Mouse (Mus musculus) embryonic facial prominence, embryonic 13.5 days (tissue): ENCODE data around the gene Hsp90aa1. TPM values are rescaled to one million over a fixed set of nuclear protein-coding genes. Genes with fewer than 3 reads are reported as not detected.
"Not testable (repeated sequence)": the region's sequence is repeated elsewhere in the genome, so short reads cannot be mapped to it uniquely, and the experiment has no call there.

ENCODE experiments used
- ATAC-seq: fragments of 200-750 bp; cut with Nextera tagmentation; 2 replicates; pipeline ENCODE4 v1.8.0; 2017; ENCODE audit warnings: low read depth; ENCODE audit not compliant: insufficient number of reproducible peaks, insufficient read depth, low FRiP score, low TSS enrichment
- H3K27ac ChIP-seq: fragments of 300-500 bp; sonication (generic); 2 replicates; pipeline ENCODE4 v1.5.1; 2015; ENCODE audit warnings: moderate library complexity, mild to moderate bottlenecking, inconsistent platforms
- H3K27me3 ChIP-seq: fragments of 300-500 bp; sonication (generic); 2 replicates; pipeline ENCODE4 v1.6.1; 2015; ENCODE audit warnings: mild to moderate bottlenecking, inconsistent platforms
- H3K36me3 ChIP-seq: fragments of 300-500 bp; sonication (generic); 2 replicates; pipeline ENCODE4 v1.6.1; 2015; ENCODE audit warnings: mild to moderate bottlenecking, inconsistent platforms
- H3K4me1 ChIP-seq: fragments of 300-500 bp; sonication (generic); 2 replicates; pipeline ENCODE4 v1.6.1; 2015; ENCODE audit warnings: inconsistent platforms
- H3K4me2 ChIP-seq: fragments of 300-500 bp; sonication (generic); 2 replicates; pipeline ENCODE4 v1.6.1; 2015; ENCODE audit warnings: moderate library complexity, mild to moderate bottlenecking, inconsistent platforms
- H3K4me3 ChIP-seq: fragments of 300-500 bp; sonication (generic); 2 replicates; pipeline ENCODE4 v1.5.1; 2015; ENCODE audit warnings: mild to moderate bottlenecking, inconsistent platforms
- H3K9ac ChIP-seq: fragments of 300-500 bp; sonication (generic); 2 replicates; pipeline ENCODE4 v1.6.1; 2015; ENCODE audit warnings: mild to moderate bottlenecking, inconsistent platforms
- H3K9me3 ChIP-seq: fragments of 300-500 bp; sonication (generic); 2 replicates; pipeline ENCODE4 v1.6.1; 2016; ENCODE audit warnings: inconsistent platforms
- WGBS: fragments of 180-500 bp; shearing (Covaris S2); methylation state at CpG from one replicate; pipeline ENCODE4 v1.1.7; 2015; ENCODE audit warnings: mixed read lengths; 5-methylcytosine and 5-hydroxymethylcytosine counted together
- polyA plus RNA-seq: library from polyadenylated mRNA; unstranded; fragments of >200 nt; fragmentation: Nextera tagmentation; extraction: Ambion mirVana; gene quantifications from 2 replicates; pipeline ENCODE4 v1.2.1, GENCODE M21; 2015

The Hsp90aa1 gene
- polyA plus RNA-seq: 827 and 849 TPM in 2 replicates

DNA sequence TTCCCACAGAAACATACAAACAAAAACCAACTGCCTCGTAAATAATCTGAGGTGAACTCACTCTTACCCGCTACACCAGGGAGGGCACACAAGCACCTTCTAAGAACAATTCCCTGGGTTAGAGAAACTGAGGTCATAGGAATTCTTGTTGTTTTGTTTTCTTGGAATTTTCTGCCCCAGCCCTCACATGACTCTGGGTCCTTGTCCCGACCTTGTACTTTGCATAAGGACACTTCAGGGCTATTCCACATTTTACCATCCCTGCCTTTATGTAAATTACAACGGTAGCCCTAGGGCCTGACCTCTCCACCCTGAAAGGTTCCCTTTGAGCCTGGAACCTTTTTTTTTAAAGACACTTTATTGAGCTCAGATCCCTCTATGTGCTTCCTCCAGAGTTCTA lies at the start of gene Hsp90aa1:
Gene Hsp90aa1, minus strand, starts transcription at position 173 of the 400 bp plus-strand sequence.
- Histone ChIP-seq H3K27ac (no peak within 1 kb of the TSS), H3K9me3 (no peaks in the 10 kb centered on the region), H3K9ac (0 out of 2 replicates have a peak within 1 kb of the TSS, but pooled peaks have one; percentile 21), H3K27me3 (no peaks in the 10 kb centered on the region), H3K4me3 (0 out of 2 replicates have a peak within 1 kb of the TSS, but pooled peaks have one; percentile 9), H3K36me3 (no peaks in the 10 kb centered on the region), H3K4me1 (peaks cover 27% of the 10 kb centered on the region), H3K4me2 (no peak within 1 kb of the TSS)
- no peak for ATAC-seq
- 49% methylated on average over 4 of the region's 4 CpGs for WGBS

GRCm38 (mm10) chr12:110750770-110751439 lies 48.4 kb upstream of the Hsp90aa1 start:
- Histone ChIP-seq H3K4me3 (no peak overlapping the region), H3K4me1 (no peaks in the 10 kb centered on the region), H3K27me3 (no peaks in the 10 kb centered on the region), H3K27ac (no peak overlapping the region), H3K4me2 (no peak overlapping the region), H3K36me3 (peaks cover 19% of the 10 kb centered on the region), H3K9me3 (no peaks in the 10 kb centered on the region), H3K9ac (no peak overlapping the region)
- WGBS: 73% methylated on average over 10 of the region's 10 CpGs
- ATAC-seq: no peak

- H3K27me3 ChIP-seq: peaks cover 8% of the 10 kb centered on the region; the same call in 1 of the 2 replicates
- H3K4me2 ChIP-seq: peak overlapping the region; percentile 89
- under 1% methylated on average over 72 of the region's 72 CpGs for WGBS
- H3K36me3 ChIP-seq: no peaks in the 10 kb centered on the region
- peak; percentile 56 for ATAC-seq
- peak overlapping the region; percentile 96 for H3K9ac ChIP-seq
- H3K9me3 ChIP-seq: no peaks in the 10 kb centered on the region
- peak overlapping the region; percentile 94 for H3K4me3 ChIP-seq
- H3K4me1 ChIP-seq: peaks cover 19% of the 10 kb centered on the region
- H3K27ac ChIP-seq: peak overlapping the region; percentile 90
Measured at GRCm38 (mm10) chr12:110738158-110738921, 35.8 kb upstream of the Hsp90aa1 start.

DNA sequence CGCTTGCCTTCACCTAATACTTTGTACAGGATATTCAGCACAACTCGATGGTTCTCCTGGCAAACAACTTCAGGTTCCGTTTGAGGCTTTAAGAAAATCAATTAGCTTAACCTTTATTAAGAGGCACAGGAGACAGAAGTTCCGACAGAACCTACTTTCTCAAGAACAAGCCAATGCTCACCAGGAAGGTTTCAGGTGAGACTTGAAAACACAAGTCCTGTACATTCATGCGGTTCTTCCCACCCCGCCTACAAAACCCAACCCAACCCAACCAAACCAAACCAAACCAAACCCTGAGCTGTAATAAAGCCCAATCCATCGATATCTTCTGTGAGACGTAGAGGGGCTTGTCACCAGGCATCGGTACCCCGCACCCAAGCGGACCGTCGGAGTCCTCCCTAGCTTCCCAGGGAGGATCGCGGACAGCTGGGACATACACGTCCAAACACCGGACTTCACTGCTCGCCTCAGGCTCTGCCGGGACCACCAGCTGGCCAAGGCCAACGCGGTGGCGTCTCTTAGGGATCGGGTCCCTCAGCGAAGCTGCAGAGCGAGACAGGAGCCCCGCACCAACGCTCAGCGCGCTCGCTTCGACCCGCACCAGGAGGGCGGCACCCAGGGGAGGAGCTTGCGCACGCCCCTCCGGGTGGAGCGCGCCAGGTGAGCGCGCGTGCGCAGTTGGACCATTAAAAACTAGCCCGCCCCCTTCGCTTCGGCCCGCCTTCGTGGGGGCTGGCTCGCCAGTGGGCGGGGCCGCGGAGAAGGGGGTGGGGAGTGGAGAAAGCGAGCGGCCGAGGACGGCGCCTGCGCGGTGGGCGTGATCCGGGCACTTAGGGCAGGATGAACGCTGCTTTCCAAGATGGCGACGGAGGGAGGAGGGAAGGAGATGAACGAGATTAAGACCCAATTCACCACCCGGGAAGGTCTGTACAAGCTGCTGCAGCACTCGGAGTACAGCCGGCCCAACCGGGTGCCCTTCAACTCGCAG lies 34.9 kb upstream of the Hsp90aa1 start, which contains the start of gene Wdr20:
Gene Wdr20, plus strand, starts transcription at position 775 of the 988 bp plus-strand sequence.
- Histone ChIP-seq H3K9ac (peak within 1 kb of the TSS; percentile 96), H3K4me2 (peak within 1 kb of the TSS; percentile 89), H3K9me3 (no peaks in the 10 kb centered on the region), H3K27ac (peak within 1 kb of the TSS; percentile 90), H3K36me3 (no peaks in the 10 kb centered on the region), H3K27me3 (peaks cover 8% of the 10 kb centered on the region; the same call in 1 of the 2 replicates), H3K4me3 (peak within 1 kb of the TSS; percentile 94), H3K4me1 (peaks cover 19% of the 10 kb centered on the region)
- WGBS: under 1% methylated on average over 69 of the region's 69 CpGs
- ATAC-seq: peak; percentile 91

DNA sequence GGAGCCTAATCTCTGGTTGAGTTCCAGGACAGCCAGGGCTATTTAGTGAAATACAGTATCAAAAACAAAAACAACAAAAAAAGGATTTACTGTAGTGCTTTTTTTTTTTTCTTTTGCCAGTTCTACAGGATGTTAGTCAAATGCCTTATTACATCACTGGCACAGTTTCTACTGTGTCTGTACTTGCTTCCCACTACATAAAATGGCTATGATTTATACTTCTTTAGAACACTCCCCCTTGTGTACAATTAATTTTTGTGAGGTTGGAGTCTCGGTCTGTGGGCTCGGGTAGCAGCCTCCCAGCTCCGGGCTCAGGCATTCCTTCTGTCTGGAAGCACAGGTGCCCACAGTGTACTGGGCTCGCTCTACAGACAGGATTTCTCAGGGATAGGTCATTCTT lies 34.1 kb upstream of the Hsp90aa1 start:
- WGBS: 9% methylated on average over 4 of the region's 4 CpGs
- no peak overlapping the region for H3K27ac ChIP-seq
- H3K4me2 ChIP-seq: peak overlapping the region; percentile 89
- peaks cover 8% of the 10 kb centered on the region; the same call in 1 of the 2 replicates for H3K27me3 ChIP-seq
- no peak overlapping the region for H3K9ac ChIP-seq
- no peaks in the 10 kb centered on the region for H3K36me3 ChIP-seq
- H3K9me3 ChIP-seq: no peaks in the 10 kb centered on the region
- peak overlapping the region; percentile 94 for H3K4me3 ChIP-seq
- H3K4me1 ChIP-seq: peaks cover 19% of the 10 kb centered on the region
- no peak for ATAC-seq

GRCm38 (mm10) chr12:110733254-110733653 lies 30.7 kb upstream of the Hsp90aa1 start:
- WGBS: 90% methylated on average over 3 of the region's 3 CpGs
- H3K4me1 ChIP-seq: not testable (repeated sequence)

DNA sequence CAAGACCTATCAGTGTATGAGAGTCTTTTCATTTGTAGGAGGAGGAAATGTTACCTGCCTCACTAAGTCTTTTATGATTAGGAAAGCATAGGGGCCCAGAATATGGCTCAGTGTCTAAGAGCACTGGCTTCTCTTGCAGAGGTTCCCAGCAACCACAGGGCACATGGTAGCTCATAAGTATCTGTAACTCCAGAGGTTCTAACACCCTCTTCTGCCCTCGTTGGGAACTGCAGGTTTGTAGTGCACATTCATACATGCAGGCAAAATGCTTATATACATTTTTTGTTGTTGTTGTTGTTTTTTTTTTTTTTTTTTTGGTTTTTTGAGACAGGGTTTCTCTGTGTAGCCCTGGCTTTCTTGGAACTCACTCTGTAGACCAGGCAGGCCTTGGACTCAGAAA lies 23.9 kb upstream of the Hsp90aa1 start:
- Histone ChIP-seq H3K9me3 (no peaks in the 10 kb centered on the region), H3K4me3 (no peak overlapping the region), H3K4me1 (no peaks in the 10 kb centered on the region), H3K9ac (no peak overlapping the region), H3K36me3 (no peaks in the 10 kb centered on the region), H3K4me2 (no peak overlapping the region), H3K27me3 (no peaks in the 10 kb centered on the region), H3K27ac (no peak overlapping the region)
- 50% methylated on average over 1 of the region's 1 CpGs for WGBS
- ATAC-seq: no peak

More at GRCm38 (mm10) chr12:110733254-110733653, 30.7 kb upstream of the Hsp90aa1 start:
- H3K27me3 ChIP-seq, H3K9ac ChIP-seq, H3K27ac ChIP-seq, H3K4me2 ChIP-seq, ATAC-seq, H3K36me3 ChIP-seq, H3K9me3 ChIP-seq, H3K4me3 ChIP-seq: not testable (repeated sequence)

- no peak for ATAC-seq
- no peaks in the 10 kb centered on the region for H3K36me3 ChIP-seq
- no peaks in the 10 kb centered on the region for H3K9me3 ChIP-seq
- no peak overlapping the region for H3K4me2 ChIP-seq
- no peak overlapping the region for H3K9ac ChIP-seq
- H3K4me3 ChIP-seq: no peak overlapping the region
- no peaks in the 10 kb centered on the region for H3K4me1 ChIP-seq
- 84% methylated on average over 5 of the region's 5 CpGs for WGBS
- H3K27me3 ChIP-seq: peaks cover under 1% of the 10 kb centered on the region; the same call in 1 of the 2 replicates
- H3K27ac ChIP-seq: no peak overlapping the region
Measured at GRCm38 (mm10) chr12:110725489-110725888, 23.0 kb upstream of the Hsp90aa1 start.

GRCm38 (mm10) chr12:110725051-110725450 lies 22.5 kb upstream of the Hsp90aa1 start:
- H3K27me3 ChIP-seq: peaks cover 5% of the 10 kb centered on the region; the same call in 1 of the 2 replicates
- no peak overlapping the region for H3K4me3 ChIP-seq
- no peak overlapping the region for H3K4me2 ChIP-seq
- WGBS: 89% methylated on average over 5 of the region's 5 CpGs
- ATAC-seq: no peak
- no peaks in the 10 kb centered on the region for H3K9me3 ChIP-seq
- no peak overlapping the region for H3K9ac ChIP-seq
- no peaks in the 10 kb centered on the region for H3K4me1 ChIP-seq
- H3K27ac ChIP-seq: no peak overlapping the region
- no peaks in the 10 kb centered on the region for H3K36me3 ChIP-seq

DNA sequence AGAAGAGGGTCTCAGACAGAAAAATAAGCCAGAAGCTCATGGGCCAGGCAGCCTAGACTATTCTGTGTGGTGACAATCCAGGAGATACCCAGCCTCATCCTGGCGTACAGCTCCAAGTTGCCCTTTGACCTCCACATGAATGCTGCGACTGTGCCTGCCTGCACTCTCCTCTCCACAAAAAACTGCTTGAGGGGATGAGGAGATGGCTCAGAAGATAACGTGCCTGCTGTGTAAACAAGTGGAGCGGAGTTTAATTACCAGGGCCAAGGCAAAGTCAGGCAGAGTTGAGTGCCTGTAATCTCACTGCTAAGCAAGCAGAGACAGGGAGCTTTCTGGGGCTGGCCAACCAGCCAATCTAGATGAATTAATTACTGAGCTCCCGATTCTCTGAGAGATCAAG lies 13.5 kb upstream of the Hsp90aa1 start:
- no peaks in the 10 kb centered on the region for H3K4me1 ChIP-seq
- H3K9ac ChIP-seq: no peak overlapping the region
- H3K27me3 ChIP-seq: peaks cover 13% of the 10 kb centered on the region
- no peak overlapping the region for H3K27ac ChIP-seq
- H3K9me3 ChIP-seq: no peaks in the 10 kb centered on the region
- H3K36me3 ChIP-seq: no peaks in the 10 kb centered on the region
- no peak overlapping the region for H3K4me2 ChIP-seq
- H3K4me3 ChIP-seq: no peak overlapping the region
- WGBS: 5% methylated on average over 5 of the region's 5 CpGs
- no peak for ATAC-seq

- ATAC-seq: no peak
- Histone ChIP-seq H3K27ac (no peak overlapping the region), H3K9me3 (no peaks in the 10 kb centered on the region), H3K4me2 (no peak overlapping the region), H3K27me3 (peaks cover 5% of the 10 kb centered on the region), H3K36me3 (no peaks in the 10 kb centered on the region), H3K9ac (no peak overlapping the region), H3K4me3 (no peak overlapping the region), H3K4me1 (no peaks in the 10 kb centered on the region)
- 89% methylated on average over 6 of the region's 6 CpGs for WGBS
Measured at GRCm38 (mm10) chr12:110714215-110714614, 11.7 kb upstream of the Hsp90aa1 start.
